Mouse (Mus musculus) left cerebral cortex, postnatal 4 days (tissue): ENCODE measurements around the gene Tbc1d21. TPM values are rescaled to one million over a fixed set of nuclear protein-coding genes. Genes with fewer than 3 reads are reported as not detected.

Source experiments
- DNase-seq: peaks from one replicate; pipeline ENCODE4 v3.0.0-alpha.2; 2022
- intact Hi-C: fragments of 180-260 bp; cut with DNase I; formaldehyde crosslinking; loops from one replicate; pipeline ENCODE4 v1.15.1; 2025
- total RNA-seq, 2 experiments: library from RNA; stranded (reverse); gene quantifications; 2 replicates each; pipeline ENCODE4 v1.2.3; 2021

Tbc1d21 gene
- total RNA-seq, 2 experiments from 2014 or later: not detected

DNA sequence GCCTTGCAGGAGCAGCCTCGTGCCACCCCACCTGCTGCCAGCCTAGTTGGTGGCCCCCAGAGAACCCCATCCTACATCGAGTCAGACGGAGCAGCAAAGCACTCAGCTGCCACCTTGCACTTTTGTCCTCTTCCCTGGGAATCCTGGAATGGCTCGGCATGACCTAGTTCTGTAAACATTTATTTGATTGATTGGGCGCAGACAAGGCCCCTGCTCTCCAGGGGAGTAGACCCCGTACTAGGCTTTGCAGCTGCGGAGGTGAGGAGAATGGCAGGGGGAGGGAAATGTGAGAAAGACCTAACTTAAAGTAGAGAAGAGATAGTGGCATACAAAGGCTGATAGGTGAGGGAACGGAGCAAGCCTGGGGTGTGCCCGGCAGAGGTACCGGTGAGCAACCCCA lies 23.8 kb downstream of the Tbc1d21 start:
- DNase-seq: no peak
- intact Hi-C loops: loop anchor here (10.0 kb wide), 1 partner anchor 138 kb away; the partner anchor contains the start of gene Insyn1

DNA sequence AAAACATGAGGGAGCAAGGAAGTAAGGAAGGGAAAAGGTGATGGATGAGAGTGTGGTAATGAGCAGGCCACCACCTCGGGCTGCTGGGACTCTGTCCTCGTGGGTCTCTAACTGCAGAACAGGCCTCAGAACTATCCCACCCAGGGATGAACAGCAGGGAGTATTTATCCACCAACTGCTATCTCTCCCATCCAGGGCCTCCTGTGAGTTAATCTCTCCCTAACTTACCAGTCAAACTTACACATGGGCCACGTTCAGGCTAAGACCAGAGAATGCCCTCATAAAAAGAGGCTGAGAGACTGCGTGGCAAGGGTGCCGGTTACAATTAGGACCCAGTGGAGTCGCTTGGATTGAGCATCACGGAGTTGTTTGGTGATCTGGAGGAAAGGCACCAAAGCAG lies 24.3 kb downstream of the Tbc1d21 start:
- no peak for DNase-seq
- intact Hi-C loops: loop anchor here (10.0 kb wide), 1 partner anchor 139 kb away; the partner anchor contains the start of gene Insyn1

DNA sequence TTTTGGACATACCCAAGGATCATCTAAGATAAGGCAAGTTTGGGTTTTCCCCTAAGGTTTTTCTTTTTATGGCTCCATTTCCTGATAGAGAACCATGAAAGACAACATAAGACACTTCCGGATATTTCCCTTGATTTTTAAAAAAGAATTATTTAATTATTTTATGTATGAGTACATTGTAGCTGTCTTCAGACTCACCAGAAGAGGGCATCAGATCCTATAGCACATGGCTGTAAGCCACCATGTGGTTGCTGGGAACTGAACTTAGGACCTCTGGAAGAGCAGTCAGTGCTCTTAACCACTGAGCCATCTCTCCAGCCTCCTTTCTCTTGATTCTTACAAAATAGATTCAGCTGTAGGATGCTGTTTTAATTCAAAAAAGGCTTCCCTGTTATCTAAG lies 28.5 kb downstream of the Tbc1d21 start:
- no peak for DNase-seq
- intact Hi-C loops: loop anchor here (10.0 kb wide), 1 partner anchor 143 kb away; the partner anchor contains the start of gene Insyn1

DNA sequence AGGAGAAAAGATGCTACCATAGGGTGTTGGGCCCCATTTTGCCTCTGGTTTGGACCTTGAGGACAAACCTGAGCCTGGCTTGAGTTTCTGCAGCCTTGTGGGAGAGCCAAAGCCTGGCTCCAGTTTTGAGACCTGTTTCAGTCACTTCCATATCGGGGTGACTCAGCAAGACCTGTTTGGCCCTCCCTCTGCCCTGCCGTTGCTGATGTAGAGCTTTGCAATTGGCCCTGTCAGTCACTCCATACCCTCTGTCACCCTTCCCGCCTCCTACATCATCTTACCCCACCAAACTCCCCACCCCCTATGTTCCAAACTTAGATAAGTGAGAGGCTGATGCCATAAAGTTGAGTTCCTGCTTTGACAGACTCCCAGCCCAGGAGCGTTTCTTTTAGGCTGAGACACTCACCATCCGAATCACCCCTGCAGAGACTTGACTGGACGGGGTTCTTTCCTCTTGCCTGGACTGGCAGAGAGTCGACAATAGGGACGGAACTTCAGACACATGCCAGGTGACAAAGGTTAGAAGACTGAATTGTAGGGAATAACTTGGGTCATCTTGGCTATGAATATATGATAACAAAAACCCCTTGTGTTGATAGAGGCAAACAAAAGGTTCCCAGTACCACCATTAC lies 33.5 kb downstream of the Tbc1d21 start:
- intact Hi-C loops: no loop called here
- DNase-seq: no peak

DNA sequence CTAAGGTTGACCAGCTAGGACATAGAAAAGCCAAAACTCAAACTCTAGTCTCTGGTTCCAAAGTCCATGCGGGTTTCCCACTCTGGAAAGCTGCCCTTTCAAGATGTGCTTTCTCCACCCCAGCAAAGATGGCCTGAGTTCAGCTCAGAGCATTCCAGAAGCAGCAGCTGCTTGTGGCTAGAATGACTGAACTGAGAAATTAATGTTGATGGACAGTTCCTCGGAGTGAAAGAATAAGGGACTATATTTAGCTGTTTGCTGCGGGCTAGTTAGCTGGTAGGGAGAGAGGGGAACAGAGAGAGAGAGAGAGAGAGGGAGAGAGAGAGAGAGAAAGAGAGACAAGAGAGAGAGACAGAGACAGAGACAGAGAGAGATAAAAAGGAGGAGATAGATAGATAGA lies 39.0 kb downstream of the Tbc1d21 start:
- intact Hi-C loops: loop anchor here (5.0 kb wide), 1 partner anchor 206 kb away; no protein-coding TSS in a partner anchor
- no peak for DNase-seq

DNA sequence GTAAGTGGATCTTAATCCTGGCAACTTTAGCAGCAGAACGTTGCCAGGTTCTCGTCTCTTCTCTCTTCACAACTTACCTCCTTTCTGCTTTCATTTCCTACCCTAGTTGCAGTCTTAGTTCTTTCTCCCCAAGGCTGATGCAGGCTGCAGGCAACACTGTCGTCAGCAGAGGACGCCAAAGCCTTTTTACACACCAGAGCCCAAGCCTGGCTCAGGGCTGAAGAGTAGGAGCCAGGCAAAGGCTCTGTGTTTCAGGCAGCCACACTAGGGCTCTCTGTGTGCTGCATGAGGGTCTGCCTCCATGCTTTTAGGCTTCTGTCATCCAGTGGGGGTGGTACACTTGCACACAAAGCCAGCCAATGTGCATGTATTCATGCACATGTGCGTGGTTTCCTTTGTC lies 40.0 kb downstream of the Tbc1d21 start:
- peak; percentile 75 for DNase-seq
- intact Hi-C loops: loop anchor here (5.0 kb wide), 1 partner anchor 207 kb away; no protein-coding TSS in a partner anchor

DNA sequence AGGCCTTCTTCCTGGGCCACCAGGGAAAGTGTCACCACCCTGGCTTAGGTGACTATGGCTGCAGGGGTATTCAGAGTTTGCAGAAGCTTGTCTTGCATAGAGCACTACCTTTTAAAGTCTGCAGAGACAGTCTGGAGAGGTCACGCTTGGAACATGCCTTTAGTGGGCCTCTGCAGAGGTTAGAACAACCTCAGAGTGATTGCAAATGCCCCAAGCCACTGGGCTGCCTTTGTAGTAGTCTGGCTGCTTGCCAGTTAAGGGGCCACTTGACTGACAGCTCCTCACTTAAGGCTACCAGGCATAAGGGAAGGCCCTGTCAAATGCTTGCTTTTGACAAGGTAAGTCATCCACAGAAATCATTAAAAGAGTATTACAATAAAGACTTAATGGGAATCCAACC lies 42.9 kb downstream of the Tbc1d21 start:
- intact Hi-C loops: no loop called here
- DNase-seq: no peak

DNA sequence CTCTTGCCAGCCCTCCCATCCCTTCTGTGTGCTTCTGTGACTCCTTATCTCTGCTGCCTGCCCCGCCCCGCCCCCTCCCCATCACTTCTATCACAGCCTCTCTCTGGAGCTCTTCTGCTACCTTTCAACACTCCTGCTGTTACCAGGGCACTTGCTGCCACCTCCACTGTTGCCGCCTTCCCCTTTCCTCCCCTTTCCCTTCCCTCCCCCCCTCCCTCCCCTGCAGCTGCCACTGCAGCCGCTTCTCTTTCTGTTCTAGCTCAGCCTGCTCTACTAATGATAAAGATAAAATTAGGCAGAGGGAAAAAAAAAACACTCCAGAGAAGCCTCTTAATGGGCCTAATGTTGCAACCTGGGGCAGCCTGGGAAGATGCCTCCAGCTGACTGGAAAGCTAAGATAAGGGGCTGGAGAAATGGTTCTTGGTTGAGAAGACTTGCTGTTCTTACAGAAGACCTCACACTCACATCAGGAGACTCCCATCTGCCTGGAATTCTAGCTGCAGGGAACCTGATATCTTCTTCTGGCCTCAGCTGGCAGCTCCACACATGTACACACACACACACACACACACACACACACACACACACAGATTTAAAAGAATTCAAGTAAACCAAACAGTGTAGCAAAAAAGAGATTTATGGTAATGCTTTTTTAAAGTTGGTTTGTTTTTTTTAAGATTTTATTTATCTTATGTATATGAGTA lies 43.6 kb downstream of the Tbc1d21 start:
- intact Hi-C loops: no loop called here
- no peak for DNase-seq

DNA sequence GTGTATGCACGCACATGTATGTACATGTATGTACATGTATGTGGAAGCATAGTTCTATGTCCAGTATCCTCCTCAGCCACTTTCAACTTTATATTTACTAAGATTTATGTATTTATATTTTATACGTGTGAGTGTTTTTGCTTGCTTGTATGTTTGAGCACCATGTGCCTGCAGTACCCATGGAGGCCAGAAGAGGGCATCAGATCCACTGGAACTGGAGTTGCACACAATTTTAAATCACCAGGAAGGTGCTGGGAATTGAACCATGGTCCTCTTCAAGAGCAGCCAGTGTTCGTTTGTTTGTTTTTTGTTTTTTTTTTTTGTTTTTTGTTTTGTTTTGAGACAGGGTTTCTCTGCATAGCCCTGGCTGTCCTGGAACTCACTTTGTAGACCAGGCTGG lies 48.6 kb downstream of the Tbc1d21 start:
- no peak for DNase-seq
- intact Hi-C loops: no loop called here

DNA sequence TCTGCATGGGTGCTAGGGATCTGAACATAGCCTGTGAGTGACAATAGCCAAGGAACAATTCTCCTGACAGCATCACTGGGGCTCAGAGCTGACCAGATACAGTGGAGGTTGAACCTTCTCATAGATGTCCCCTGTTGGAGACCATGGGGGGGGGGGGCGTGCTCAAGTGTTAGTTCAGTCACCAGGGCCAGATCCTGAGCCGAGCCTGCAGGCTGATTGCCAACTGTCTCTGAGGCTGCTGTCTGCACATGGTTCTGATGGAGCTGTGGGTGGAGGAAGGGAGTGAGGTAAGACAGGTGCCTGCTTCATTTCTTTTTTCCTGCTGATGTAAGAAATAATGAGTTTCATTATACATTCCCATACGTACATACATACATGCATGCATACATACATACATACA lies 51.9 kb downstream of the Tbc1d21 start:
- peak; percentile 51 for DNase-seq
- intact Hi-C loops: no loop called here

DNA sequence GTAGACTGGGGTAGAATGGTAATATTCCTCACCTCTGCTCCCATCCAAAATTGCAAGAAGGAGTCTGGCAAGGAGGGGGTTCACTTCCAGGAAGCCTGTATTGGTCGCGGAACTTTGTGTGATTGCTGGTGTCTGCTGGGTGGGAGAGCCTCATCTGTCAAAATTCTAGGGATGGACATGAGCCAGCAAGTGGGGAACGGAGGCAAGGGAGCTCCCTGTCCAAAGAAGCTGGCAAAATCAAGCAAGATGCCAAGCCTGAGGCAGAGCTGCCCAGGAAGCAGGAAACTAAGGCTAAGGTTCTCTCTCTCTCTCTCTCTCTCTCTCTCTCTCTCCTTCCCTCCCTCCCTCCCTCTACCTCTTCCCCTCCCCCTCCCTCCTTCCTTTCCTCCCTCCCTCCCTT lies 52.9 kb downstream of the Tbc1d21 start:
- DNase-seq: no peak
- intact Hi-C loops: no loop called here

DNA sequence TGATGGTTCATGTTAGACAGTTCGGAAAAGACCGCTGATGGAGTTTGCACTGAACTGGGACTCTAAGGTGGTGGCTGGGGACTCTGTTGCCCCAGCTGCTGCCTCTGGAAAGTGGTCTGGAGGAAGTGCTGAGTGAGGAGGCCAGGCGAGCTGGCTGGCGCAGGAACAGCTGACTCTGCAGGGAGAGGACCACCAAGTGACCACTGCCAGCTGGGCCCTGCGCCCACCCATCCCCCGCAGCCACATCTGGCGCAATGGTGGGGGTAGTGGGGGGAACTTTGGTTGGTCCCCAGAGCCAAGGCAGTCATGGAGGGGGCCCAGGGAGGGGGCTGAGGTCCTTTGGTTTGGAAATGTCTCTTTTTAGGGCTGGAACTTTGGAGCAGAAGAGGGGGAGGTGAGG lies 53.5 kb downstream of the Tbc1d21 start:
- DNase-seq: no peak
- intact Hi-C loops: no loop called here

DNA sequence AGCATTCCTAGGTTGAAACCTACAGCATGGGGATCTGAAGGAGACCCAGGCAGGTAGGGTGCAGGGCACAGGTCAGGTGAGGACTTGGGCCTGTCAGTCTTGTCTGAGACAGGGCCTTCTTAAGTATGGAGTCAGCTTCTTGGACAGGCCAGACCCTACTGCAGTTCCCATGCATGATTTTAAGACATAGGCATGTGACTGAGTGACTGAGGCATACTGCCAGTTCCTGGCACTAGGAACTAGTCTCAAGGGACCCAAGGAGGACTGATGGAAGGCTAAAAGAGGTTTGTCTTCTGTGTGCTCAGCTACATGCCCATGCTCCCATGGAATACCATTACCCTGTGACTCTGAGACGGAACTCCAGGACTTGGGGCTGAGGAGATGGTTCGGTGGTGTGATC lies 54.4 kb downstream of the Tbc1d21 start:
- peak; percentile 66 for DNase-seq
- intact Hi-C loops: no loop called here

DNA sequence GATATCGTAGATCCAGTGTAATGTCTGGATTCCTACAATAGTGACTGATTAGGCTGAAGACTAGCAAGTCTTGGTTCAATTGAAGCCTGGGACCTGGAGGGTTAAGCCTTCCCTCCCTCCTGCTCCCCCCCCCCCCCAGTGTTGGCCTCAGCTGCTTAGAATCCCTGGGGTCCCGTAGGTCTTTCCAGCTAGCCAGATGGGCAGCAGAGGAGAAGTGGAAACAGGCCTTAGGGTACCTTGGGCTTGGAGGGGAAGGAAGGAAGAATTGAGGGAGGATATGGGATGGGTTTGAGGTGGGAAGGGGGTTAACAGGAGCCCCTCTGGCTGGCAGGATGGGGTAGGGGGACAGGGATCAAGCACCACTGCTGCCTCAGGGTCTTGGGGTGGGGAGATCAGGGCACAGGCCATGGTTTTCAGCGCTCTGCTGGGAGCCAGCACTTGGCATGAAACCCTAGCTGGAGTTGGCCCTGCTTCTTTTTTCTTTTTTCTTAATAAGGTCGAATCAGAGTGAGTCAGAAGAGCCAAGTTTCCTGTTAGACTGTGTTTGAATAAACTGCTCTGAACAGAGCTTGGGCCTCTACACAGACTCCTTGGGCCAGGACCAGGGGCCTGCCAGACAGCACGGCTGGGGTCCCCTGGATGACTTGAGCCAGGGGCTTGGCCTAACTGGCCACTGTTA lies 55.4 kb downstream of the Tbc1d21 start:
- intact Hi-C loops: no loop called here
- peak; percentile 75 for DNase-seq

DNA sequence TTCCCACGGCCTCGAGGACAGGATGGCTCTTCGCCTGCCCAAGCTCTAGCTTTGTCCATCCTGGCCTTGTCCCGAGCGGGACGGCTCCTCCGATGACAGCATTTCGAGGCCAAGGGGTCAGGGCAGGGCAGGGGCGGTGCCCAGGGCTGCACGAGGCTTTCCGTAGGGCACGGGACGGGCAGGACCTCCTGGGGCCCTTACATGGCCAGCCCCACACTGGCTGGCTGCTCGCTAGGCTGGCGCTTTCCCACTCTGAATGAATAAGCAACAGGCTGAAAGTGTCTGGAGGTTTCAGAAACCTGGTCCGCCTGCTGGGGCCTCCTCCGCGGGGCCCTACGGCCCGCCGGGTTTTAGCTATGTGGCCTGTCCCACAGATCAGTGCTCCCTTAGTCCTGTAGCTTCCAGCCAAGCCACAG lies 57.3 kb downstream of the Tbc1d21 start, which contains the start of gene Loxl1:
Loxl1 (minus strand) TSS at position 243 of the 416 bp plus-strand sequence.
- DNase-seq: peak; percentile 78
- intact Hi-C loops: no loop called here

DNA sequence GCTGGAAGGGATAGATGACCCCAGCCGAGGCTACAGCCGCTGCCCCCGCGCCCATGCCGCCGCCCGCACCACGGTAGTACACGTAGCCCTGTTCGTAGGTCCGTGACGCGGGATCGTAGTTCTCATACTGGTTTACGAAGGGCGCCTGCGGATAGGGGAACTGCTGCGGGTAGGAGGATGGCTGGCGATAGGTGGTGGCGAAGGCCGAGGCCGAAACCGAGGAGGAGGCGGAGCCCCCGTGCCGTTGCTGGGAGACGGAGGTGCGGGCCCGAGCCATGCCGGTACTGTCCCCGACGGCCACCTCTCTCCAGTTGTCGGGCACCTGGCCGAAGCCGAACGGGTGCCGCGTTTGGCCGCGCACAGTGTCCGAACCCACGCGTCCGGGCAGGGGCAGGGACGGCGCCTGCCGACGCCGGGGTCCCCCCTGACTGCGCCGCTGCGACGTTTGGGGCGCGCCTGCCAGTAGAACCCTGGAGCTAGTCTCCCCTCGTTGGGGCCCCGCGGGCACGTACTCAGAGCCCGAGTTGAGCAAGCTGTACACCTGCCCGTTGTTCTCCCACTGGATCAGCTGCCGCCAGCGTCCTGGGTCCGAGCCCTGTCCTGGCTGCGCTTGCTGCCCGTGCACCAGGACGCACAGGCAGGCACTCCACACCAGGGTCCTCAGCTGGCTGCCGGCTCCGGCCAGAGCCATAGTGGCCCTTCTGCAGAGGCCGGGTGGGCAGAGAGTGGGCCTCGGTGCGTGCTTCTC lies 57.9 kb downstream of the Tbc1d21 start:
- no peak for DNase-seq
- intact Hi-C loops: no loop called here

DNA sequence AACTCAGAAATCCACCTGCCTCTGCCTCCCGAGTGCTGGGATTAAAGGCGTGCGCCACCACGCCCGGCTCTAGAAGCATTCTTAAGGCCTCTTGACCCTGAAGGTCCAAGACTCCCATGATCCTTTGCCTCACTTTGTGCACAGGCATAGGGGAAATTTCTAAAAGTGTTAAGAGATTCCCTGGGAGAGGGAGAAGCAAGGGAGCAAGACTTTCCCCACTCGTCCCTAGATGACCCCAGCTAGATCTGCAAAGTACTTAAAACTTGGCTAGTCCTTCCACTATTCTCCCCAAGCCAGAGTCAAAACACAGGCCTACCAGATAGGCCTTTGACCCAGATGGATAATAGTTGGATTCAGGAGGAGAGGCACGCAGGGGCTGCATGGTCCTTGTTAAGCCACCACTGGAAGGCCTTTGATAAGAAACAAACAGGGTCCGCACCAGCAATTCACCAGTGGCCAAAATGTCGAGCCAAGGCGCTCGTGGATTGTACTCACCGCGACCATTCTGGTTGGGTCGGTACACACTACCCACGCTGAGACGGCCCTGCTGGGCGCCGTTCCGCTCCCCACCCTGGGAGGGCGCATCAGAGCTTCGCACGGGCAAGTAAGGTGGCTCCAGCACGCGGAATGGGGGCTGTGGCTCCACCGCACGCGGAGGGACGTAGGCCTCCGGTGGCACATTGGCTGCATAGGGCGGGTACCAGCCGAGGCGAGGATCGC lies 58.9 kb downstream of the Tbc1d21 start:
- DNase-seq: no peak
- intact Hi-C loops: no loop called here

DNA sequence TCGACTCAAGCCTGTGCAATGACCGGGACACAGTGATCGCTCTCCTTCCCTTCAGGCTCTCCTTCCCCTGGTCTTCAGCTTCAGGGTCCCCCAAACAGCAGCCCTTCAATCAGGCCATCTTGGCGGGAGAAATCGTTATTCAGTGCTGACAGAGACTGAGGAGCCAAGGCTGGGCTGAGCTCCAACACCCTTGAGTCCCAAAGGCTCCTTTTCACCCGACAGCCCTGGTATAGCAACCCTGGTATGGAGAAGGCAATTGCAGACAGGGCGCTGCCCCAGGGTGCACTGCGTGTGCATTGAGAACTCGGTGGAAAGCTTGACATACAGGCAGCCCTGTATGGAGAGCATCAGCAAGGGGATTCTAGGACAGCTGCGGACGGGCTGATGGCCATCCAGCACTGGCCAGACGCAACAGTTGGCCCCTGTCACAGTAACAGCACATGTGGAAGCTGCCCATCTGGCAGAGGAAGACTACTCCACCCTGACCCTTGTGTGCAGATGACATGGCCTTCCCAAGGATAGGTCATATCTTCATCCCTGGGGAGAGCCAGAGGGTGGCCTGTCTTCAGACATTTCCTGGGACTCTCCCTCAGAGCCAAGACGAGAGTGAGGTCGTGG lies 60.1 kb downstream of the Tbc1d21 start:
- intact Hi-C loops: no loop called here
- no peak for DNase-seq
